Mouse (Mus musculus) CH12.LX (cell line): Measurements from ENCODE around the gene Igflr1. TPM values are rescaled to one million over a fixed set of nuclear protein-coding genes. Genes with fewer than 3 reads are reported as not detected.
A peak's percentile ranks its signal among the peaks of the same experiment; 100 is the strongest.

ENCODE experiments used
- DNase-seq: peaks from one replicate; pipeline ENCODE4 v3.0.0-alpha.2; 2013; ENCODE audit errors: extremely low read depth
- H3K27ac ChIP-seq: 2 replicates; pipeline ENCODE4 v1.5.1; 2012; ENCODE audit warnings: low read depth, mild to moderate bottlenecking, control low read depth, moderate library complexity; ENCODE audit not compliant: insufficient read depth
- H3K27me3 ChIP-seq: replicated peaks from 2 replicates; pipeline ENCODE3; 2012; ENCODE audit warnings: inconsistent platforms
- H3K36me3 ChIP-seq, 2 experiments: replicated peaks in 1 of 2; 2 replicates each; pipeline versions ENCODE3 to v1.6.1; 2012; ENCODE audit warnings: inconsistent platforms in 1 of 2, low read length in 1 of 2, mild to moderate bottlenecking in 1 of 2, mixed read lengths in 1 of 2, moderate library complexity in 1 of 2; ENCODE audit not compliant: control insufficient read depth in 1 of 2, insufficient read depth in 1 of 2
- H3K4me1 ChIP-seq, 2 experiments: 2 replicates each; pipeline ENCODE4 v1.6.1; 2012; ENCODE audit warnings: inconsistent platforms in 1 of 2, moderate library complexity in 1 of 2; ENCODE audit not compliant: insufficient read depth in 2 of 2, control insufficient read depth in 1 of 2
- H3K4me2 ChIP-seq: 2 replicates; pipeline ENCODE4 v1.6.1; 2012; ENCODE audit warnings: low read depth, mild to moderate bottlenecking, control low read depth; ENCODE audit not compliant: poor library complexity, insufficient read depth, severe bottlenecking
- H3K4me3 ChIP-seq, 3 experiments: fragments of 150-350 bp in 1 of 3; sonication (generic) in 1 of 3; replicated peaks in 1 of 3; 2 replicates each; pipeline versions ENCODE3 to v1.5.1; 2011 to 2012; ENCODE audit warnings: low read depth in 2 of 3, low read length in 2 of 3, mild to moderate bottlenecking in 2 of 3, moderate library complexity in 2 of 3, control low read depth in 1 of 3, improper control_type of control experiment in 1 of 3, inconsistent platforms in 1 of 3, mixed read lengths in 1 of 3; ENCODE audit not compliant: poor library complexity in 1 of 3
- H3K79me2 ChIP-seq: replicated peaks from 2 replicates; pipeline ENCODE4 v1.6.1; 2012; ENCODE audit warnings: mild to moderate bottlenecking, moderate library complexity; ENCODE audit not compliant: control insufficient read depth, poor library complexity, insufficient read depth, severe bottlenecking; ENCODE audit errors: extremely low read depth
- H3K9ac ChIP-seq: 2 replicates; pipeline ENCODE4 v1.6.1; 2012; ENCODE audit warnings: low read depth, mild to moderate bottlenecking, control low read depth, moderate library complexity; ENCODE audit not compliant: insufficient read depth
- H3K9me3 ChIP-seq: replicated peaks from 2 replicates; pipeline ENCODE3; 2012; ENCODE audit warnings: low read length, inconsistent platforms, mixed read lengths
- HCFC1 ChIP-seq: IDR thresholded peaks from 2 replicates; pipeline ENCODE4 v1.6.1; 2012; ENCODE audit warnings: low read depth, mild to moderate bottlenecking, inconsistent platforms, low read length, improper control_type of control experiment
- POLR2A ChIP-seq: IDR thresholded peaks from 2 replicates; pipeline ENCODE4 v1.6.1; 2011; ENCODE audit warnings: low read depth, mild to moderate bottlenecking, improper control_type of control experiment, low read length
- SMC3 ChIP-seq: IDR thresholded peaks from 2 replicates; pipeline ENCODE4 v1.6.1; 2011; ENCODE audit warnings: low read depth, low read length, improper control_type of control experiment
- TBP ChIP-seq: conservative IDR thresholded peaks from 2 replicates; pipeline ENCODE4 v1.6.1; 2011; ENCODE audit warnings: low read depth, low read length, improper control_type of control experiment
- TCF12 ChIP-seq: IDR thresholded peaks from 2 replicates; pipeline ENCODE4 v1.6.1; 2014; ENCODE audit warnings: low read depth, mild to moderate bottlenecking, inconsistent platforms, low read length, improper control_type of control experiment
- ZKSCAN1 ChIP-seq: IDR thresholded peaks from 2 replicates; pipeline ENCODE4 v1.6.1; 2012; ENCODE audit warnings: low read depth, inconsistent platforms, low read length, improper control_type of control experiment, borderline replicate concordance
- ZMIZ1 ChIP-seq: IDR thresholded peaks from 2 replicates; pipeline ENCODE4 v1.6.1; 2012; ENCODE audit warnings: low read depth, mild to moderate bottlenecking, inconsistent platforms, low read length, improper control_type of control experiment
- dilution Hi-C: fragments of 300-500 bp; cut with MboI; formaldehyde crosslinking; loops from 2 replicates; pipeline ENCODE4 v1.14.3; 2020; ENCODE audit warnings: low sequenced_read_pairs; ENCODE audit not compliant: extremely low pct_unique_long_range_greater_than_20kb, extremely low pct_ligation_motif_present
- in situ Hi-C: fragments of 300-500 bp; cut with MboI; formaldehyde crosslinking; loops from 3 replicates; pipeline ENCODE4 v1.14.3; 2019; ENCODE audit warnings: low sequenced_read_pairs, low pct_ligation_motif_present, low pct_unique_long_range_greater_than_20kb, mixed read lengths
- polyA plus RNA-seq: library from polyadenylated mRNA; unstranded; fragments of >175 nt; gene quantifications from 2 replicates; pipeline ENCODE4 v1.2.1, GENCODE M21; 2012; ENCODE audit warnings: low read depth; ENCODE audit not compliant: insufficient read length
- total RNA-seq, 2 experiments: library from RNA; depleted of rRNA; stranded (reverse); fragments of 300-350 nt in 1 of 2; fragments of >200 nt in 1 of 2; gene quantifications; 2 replicates each; pipeline ENCODE4 v1.2.3; 2012 to 2014

The Igflr1 gene
- total and polyA plus RNA-seq, 3 experiments, result 1.3 TPM; not detected in 2

- H3K27ac ChIP-seq, result no peak overlapping the region
- H3K4me1 ChIP-seq, result no peaks in the 10 kb centered on the region
- H3K4me2 ChIP-seq, result no peak overlapping the region
- no peak for DNase-seq
- peaks cover 22 to 68% of the 10 kb centered on the region in 2 experiments for H3K36me3 ChIP-seq
- dilution Hi-C loops (no loop called here), in situ Hi-C loops (no loop called here)
- no peak overlapping the region for H3K9ac ChIP-seq
- H3K27me3 ChIP-seq, result no peaks in the 10 kb centered on the region
- TF ChIP-seq SMC3 (no peak), TCF12 (no peak), TBP (no peak), ZMIZ1 (no peak)
- H3K9me3 ChIP-seq, result no peaks in the 10 kb centered on the region
- H3K4me3 ChIP-seq, result no peak overlapping the region
- H3K79me2 ChIP-seq, result no peaks in the 10 kb centered on the region
Measured at GRCm38 (mm10) chr7:30544327-30544726, 20.9 kb upstream of the Igflr1 start.

DNA sequence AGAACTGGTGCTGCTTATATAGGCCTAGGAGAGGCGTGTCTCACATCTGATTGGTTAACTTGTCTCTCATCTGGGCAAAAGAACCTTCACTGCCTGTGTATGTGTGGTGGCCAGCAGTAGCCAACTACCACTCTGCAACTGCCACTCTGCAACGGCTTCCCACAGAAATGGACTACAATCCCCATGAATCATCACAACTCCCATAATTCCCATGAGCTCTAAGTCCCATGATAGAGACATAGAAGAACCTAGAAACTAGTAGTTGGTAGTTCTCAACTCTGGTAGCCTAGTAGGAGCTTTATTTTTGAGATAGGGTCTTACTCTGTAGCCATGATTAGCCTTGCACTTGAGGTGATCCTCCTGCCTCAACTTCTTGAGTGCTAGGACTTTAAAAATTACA lies 15.3 kb upstream of the Igflr1 start:
- Histone ChIP-seq H3K36me3 (peaks cover 16 to 42% of the 10 kb centered on the region in 2 experiments), H3K27ac (no peak overlapping the region), H3K9ac (no peak overlapping the region), H3K9me3 (no peaks in the 10 kb centered on the region), H3K79me2 (no peaks in the 10 kb centered on the region; the same call in 1 of the 2 replicates), H3K4me2 (no peak overlapping the region), H3K27me3 (no peaks in the 10 kb centered on the region), H3K4me1 (peaks cover 2 to 20% of the 10 kb centered on the region in 2 experiments; a peak in 3 of 4 replicates), H3K4me3 (no peak overlapping the region)
- DNase-seq, result no peak
- TF ChIP-seq ZKSCAN1, result no peak
- TF ChIP-seq HCFC1, result peak; percentile 56
- in situ Hi-C loops (no loop called here), dilution Hi-C loops (no loop called here)

- no peak overlapping the region for H3K4me3 ChIP-seq
- in situ Hi-C loops, result no loop called here
Measured at GRCm38 (mm10) chr7:30550603-30551002, 14.6 kb upstream of the Igflr1 start.

More at GRCm38 (mm10) chr7:30550603-30551002, 14.6 kb upstream of the Igflr1 start:
- Histone ChIP-seq H3K27me3 (no peaks in the 10 kb centered on the region), H3K9me3 (no peaks in the 10 kb centered on the region), H3K4me1 (peaks cover 2 to 20% of the 10 kb centered on the region in 2 experiments; a peak in 3 of 4 replicates), H3K9ac (no peak overlapping the region), H3K27ac (no peak overlapping the region), H3K36me3 (peaks cover 23 to 48% of the 10 kb centered on the region in 2 experiments), H3K79me2 (no peaks in the 10 kb centered on the region; the same call in 1 of the 2 replicates), H3K4me2 (no peak overlapping the region)
- dilution Hi-C loops, result no loop called here
- no peak for DNase-seq
- TF ChIP-seq POLR2A, result no peak
